Mouse (Mus musculus) CH12.LX (cell line): ENCODE results near the gene Spag7.

Experiments used
- CTCF ChIP-seq, 2 experiments: IDR thresholded peaks in 1 of 2; conservative IDR thresholded peaks in 1 of 2; 2 replicates each; pipeline ENCODE4 v1.5.1; 2011 to 2012; ENCODE audit warnings: low read depth in 2 of 2, low read length in 2 of 2, improper control_type of control experiment in 1 of 2, inconsistent platforms in 1 of 2, mild to moderate bottlenecking in 1 of 2, moderate library complexity in 1 of 2
- EP300 ChIP-seq: IDR thresholded peaks from 2 replicates; pipeline ENCODE4 v1.6.1; 2011; ENCODE audit warnings: low read length, improper control_type of control experiment
- POLR2A ChIP-seq: IDR thresholded peaks from 2 replicates; pipeline ENCODE4 v1.6.1; 2011; ENCODE audit warnings: low read depth, mild to moderate bottlenecking, improper control_type of control experiment, low read length
- TBP ChIP-seq: conservative IDR thresholded peaks from 2 replicates; pipeline ENCODE4 v1.6.1; 2011; ENCODE audit warnings: low read depth, low read length, improper control_type of control experiment
- ZC3H11A ChIP-seq: IDR thresholded peaks from 2 replicates; pipeline ENCODE4 v1.6.1; 2012; ENCODE audit warnings: low read depth, mild to moderate bottlenecking, inconsistent platforms, low read length, improper control_type of control experiment

GRCm38 (mm10) chr11:70700613-70701012 is 31.4 kb upstream of the Spag7 start:
- TF ChIP-seq POLR2A, result no peak
- no peak for TF ChIP-seq ZC3H11A
- no peak for TF ChIP-seq TBP
- TF ChIP-seq CTCF (conservative IDR thresholded peaks at IDR 0.05 in 1 of 2, IDR thresholded peaks at IDR 0.05 in 1 of 2; ENCODE audit: low read depth in 2 of 2, low read length in 2 of 2), result no peak
- no peak for TF ChIP-seq EP300
